ENCODE assay signal across 7 mouse cellular contexts in the genomic region with DNA sequence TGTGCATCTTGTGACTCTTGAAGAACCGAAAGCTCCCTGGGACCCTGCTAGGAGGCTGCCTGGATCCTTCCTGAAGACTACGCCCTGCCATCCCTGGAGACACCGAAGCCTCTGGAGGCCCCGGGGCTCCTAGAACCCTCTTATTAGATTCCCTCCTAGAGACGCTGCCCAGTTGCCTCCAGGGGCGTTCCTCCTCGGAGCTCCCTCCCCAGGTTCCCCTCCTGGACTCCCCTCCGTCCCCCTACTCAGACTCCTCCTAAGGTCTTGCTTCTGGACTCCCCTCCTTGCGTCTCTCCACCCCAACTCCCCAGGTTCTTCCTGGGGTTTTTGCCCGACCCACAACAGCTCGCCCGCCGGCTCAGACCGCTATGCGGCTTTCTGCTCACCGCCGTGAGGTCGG. TPM values are rescaled to one million over a fixed set of nuclear protein-coding genes. Genes with fewer than 3 reads are reported as not detected.
DNase-seq lines count a peak whose midpoint lies in the region; ATAC-seq lines count a peak whose summit lies in the region.

No protein-coding gene starts in this region.

- H3K27ac ChIP-seq in embryonic facial prominence, embryonic 10.5 days (replicated peaks) = peak overlapping the region; percentile 91
- H3K27ac ChIP-seq in hindbrain, embryonic 12.5 days = peak overlapping the region; percentile 76
- peak overlapping the region; percentile 73 for H3K27ac ChIP-seq in macrophage

- peak overlapping the region; percentile 81 for H3K4me2 ChIP-seq in hindbrain, embryonic 12.5 days (replicated peaks)

- H3K4me1 ChIP-seq in embryonic facial prominence, embryonic 10.5 days = peaks cover 40% of the 10 kb centered on the region
- H3K4me1 ChIP-seq in hindbrain, embryonic 12.5 days = peaks cover 16% of the 10 kb centered on the region

- under 1% methylated on average over 18 of the region's 18 CpGs for WGBS in embryonic facial prominence, embryonic 10.5 days
- WGBS in hindbrain, embryonic 12.5 days = 1% methylated on average over 18 of the region's 18 CpGs
- WGBS in macrophage (ENCODE audit: missing documents) = 0% methylated on average over 18 of the region's 18 CpGs

- peak overlapping the region; percentile 85 for H3K9ac ChIP-seq in hindbrain, embryonic 12.5 days

- H3K79me2 ChIP-seq in macrophage (ENCODE audit: inconsistent target) = peaks cover 51% of the 10 kb centered on the region

- 0 out of 2 replicates have a peak, but pooled peaks cover 5% of the 10 kb centered on the region for H3K27me3 ChIP-seq in embryonic facial prominence, embryonic 10.5 days (replicated peaks; ENCODE audit: low read depth, poor library complexity, severe bottlenecking)
- no peaks in the 10 kb centered on the region for H3K27me3 ChIP-seq in hindbrain, embryonic 12.5 days

- no peak; the same call in 1 of the 2 replicates for ATAC-seq in hindbrain, embryonic 12.5 days (ENCODE audit: low FRiP score)
- no peak for ATAC-seq in monocyte, adult 5-6 weeks (replicated peaks; ENCODE audit: insufficient number of reproducible peaks, low FRiP score, low TSS enrichment, poor library complexity, severe bottlenecking)

- peak overlapping the region; percentile 87 for H3K4me3 ChIP-seq in embryonic facial prominence, embryonic 10.5 days
- peak overlapping the region; percentile 81 for H3K4me3 ChIP-seq in hindbrain, embryonic 12.5 days
- H3K4me3 ChIP-seq in macrophage (ENCODE audit: inconsistent target) = peak overlapping the region; percentile 97

- no peaks in the 10 kb centered on the region for H3K9me3 ChIP-seq in embryonic facial prominence, embryonic 10.5 days
- no peaks in the 10 kb centered on the region for H3K9me3 ChIP-seq in hindbrain, embryonic 12.5 days (replicated peaks)

- H3K36me3 ChIP-seq in embryonic facial prominence, embryonic 10.5 days (replicated peaks) = peaks cover 9% of the 10 kb centered on the region
- H3K36me3 ChIP-seq in hindbrain, embryonic 12.5 days = no peaks in the 10 kb centered on the region
- peaks cover 6% of the 10 kb centered on the region; the same call in 1 of the 2 replicates for H3K36me3 ChIP-seq in macrophage (ENCODE audit: inconsistent target)

- peak; percentile 46 for DNase-seq in retina, embryonic 14.5 days (ENCODE audit: low spot score)
- DNase-seq in retina, postnatal 1 day = no peak
- no peak for DNase-seq in embryonic facial prominence, embryonic 10.5 days (ENCODE audit: low spot score)
- no peak for DNase-seq in urinary bladder, postnatal 25 days (ENCODE audit: low spot score)

RNA-seq across cellular contexts. Expression of a gene that starts 0.4 kb away (rescaled TPM):
- 22.2 and 24.9 TPM in 2 replicates for polyA plus RNA-seq in embryonic facial prominence, embryonic 10.5 days (2016; fragmentation: Nextera tagmentation; extraction: Ambion mirVana)
- 30.8 and 32.7 TPM in 2 replicates for polyA plus RNA-seq in hindbrain, embryonic 12.5 days (2016; fragmentation: Nextera tagmentation; extraction: Ambion mirVana)
- total RNA-seq in macrophage (2018; cell fraction: chromatin; rRNA removed) = 100 to 1,000 TPM in 14 of 26 experiments, 10 to 100 TPM in 12; 11.6 to 284 (median 101) TPM
- 10 to 100 TPM; 25.0 to 73.9 (median 47.2) TPM for total RNA-seq in macrophage (2018; cell fraction: cytosol; rRNA removed)
- total RNA-seq in macrophage (2018; cell fraction: nucleus; rRNA removed) = 100 to 1,000 TPM in 4 of 26 experiments, 10 to 100 TPM in 22; 19.4 to 149 (median 75.9) TPM
- 27.3 to 62.9 TPM (median 37.2 TPM) in 3 replicates for polyA plus RNA-seq in macrophage (2018)
- 19.9 to 45.5 TPM (median 22.5 TPM) in 3 replicates for total RNA-seq in monocyte, adult 5-6 weeks (2017)

RNA-seq across cellular contexts. Expression of a gene that starts 11.9 kb away (rescaled TPM):
- 958 and 1,014 TPM in 2 replicates for polyA plus RNA-seq in embryonic facial prominence, embryonic 10.5 days (2016; fragmentation: Nextera tagmentation; extraction: Ambion mirVana)
- 542 and 547 TPM in 2 replicates for polyA plus RNA-seq in hindbrain, embryonic 12.5 days (2016; fragmentation: Nextera tagmentation; extraction: Ambion mirVana)
- 100 to 1,000 TPM in 1 of 26 experiments, 10 to 100 TPM in 23, 1 to 10 TPM in 2; 6.6 to 236 (median 19.2) TPM for total RNA-seq in macrophage (2018; cell fraction: chromatin; rRNA removed)
- 100 to 1,000 TPM in 10 of 26 experiments, 10 to 100 TPM in 16; 70.3 to 139 (median 95.6) TPM for total RNA-seq in macrophage (2018; cell fraction: cytosol; rRNA removed)
- total RNA-seq in macrophage (2018; cell fraction: nucleus; rRNA removed) = 10 to 100 TPM; 19.2 to 73.2 (median 35.2) TPM
- polyA plus RNA-seq in macrophage (2018) = 57.8 to 345 TPM (median 123 TPM) in 3 replicates
- 96.8 to 160 TPM (median 133 TPM) in 3 replicates for total RNA-seq in monocyte, adult 5-6 weeks (2017)

RNA-seq across cellular contexts. Expression of a gene that starts 54.7 kb away (rescaled TPM):
- 0.33 and 0.42 TPM in 2 replicates for polyA plus RNA-seq in embryonic facial prominence, embryonic 10.5 days (2016; fragmentation: Nextera tagmentation; extraction: Ambion mirVana)
- polyA plus RNA-seq in hindbrain, embryonic 12.5 days (2016; fragmentation: Nextera tagmentation; extraction: Ambion mirVana) = 1.9 and 2.2 TPM in 2 replicates
- total RNA-seq in macrophage (2018; cell fraction: chromatin; rRNA removed) = not detected
- total RNA-seq in macrophage (2018; cell fraction: cytosol; rRNA removed) = not detected
- not detected for total RNA-seq in macrophage (2018; cell fraction: nucleus; rRNA removed)
- polyA plus RNA-seq in macrophage (2018) = not detected in 3 replicates
- not detected in 3 replicates for total RNA-seq in monocyte, adult 5-6 weeks (2017)
